Mouse (Mus musculus): ENCODE measurements around the gene Eif2ak3.

DNA sequence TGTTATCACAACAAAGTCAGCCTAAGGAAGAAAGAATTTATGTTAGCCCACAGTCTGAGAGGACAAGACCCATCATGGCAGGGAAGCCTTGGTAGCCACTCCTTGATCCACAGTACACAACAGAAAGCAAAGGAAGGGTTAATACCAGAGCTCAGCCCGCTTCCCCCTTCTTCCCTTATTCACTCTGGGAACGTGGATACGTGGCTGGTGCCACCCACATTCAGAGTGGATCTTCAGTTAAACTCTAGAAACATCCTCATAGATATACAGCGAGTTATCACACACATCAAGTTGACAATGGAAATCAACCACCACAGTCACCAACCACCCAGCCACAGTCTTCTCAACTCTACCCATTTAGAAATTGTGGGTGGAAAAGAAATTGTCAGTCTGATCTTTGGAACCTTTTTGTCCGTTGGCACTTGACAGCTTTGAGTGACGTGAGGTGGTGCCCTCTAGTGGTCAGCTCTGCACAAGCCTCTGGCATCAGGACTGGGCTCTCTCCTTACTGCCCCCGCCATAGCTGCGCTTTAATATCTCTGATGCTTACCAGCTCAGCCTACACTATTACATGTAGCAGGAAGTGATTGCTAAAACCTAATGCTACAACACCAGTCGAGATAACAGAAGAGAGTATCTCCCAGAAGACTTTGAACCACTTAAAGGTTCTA, 46.6 kb upstream of the Eif2ak3 start:
- TF ChIP-seq EP300 (IDR thresholded peaks at IDR 0.05; ENCODE audit: insufficient read depth, low read depth, low read length), result no peak
- TF ChIP-seq CTCF (IDR thresholded peaks at IDR 0.05; ENCODE audit: low read depth, low read length), result peak; percentile 97
- no peak for TF ChIP-seq POLR2A (IDR thresholded peaks at IDR 0.05; ENCODE audit: insufficient read depth, low read length)
